ENCODE assay signal across 8 mouse cellular contexts in genomic region chr16:7279544-7279943, GRCm38 (mm10).
A peak's percentile ranks its signal among the peaks of the same experiment; 100 is the strongest.
DNase-seq lines count a peak whose midpoint lies in the region.

No protein-coding gene starts in this region.

- intact Hi-C loops in heart, postnatal 25 days (cut with DNase I), result no loop called here

- DNase-seq in gastrocnemius, adult 18-20 months (ENCODE audit: low spot score), result peak; percentile 18
- DNase-seq in gastrocnemius, postnatal 25 days, result no peak
- peak; percentile 51 for DNase-seq in right cerebral cortex, adult 18-20 months
- no peak for DNase-seq in right cerebral cortex, postnatal 25 days
- peak; percentile 10 for DNase-seq in heart, postnatal 25 days (ENCODE audit: low spot score)
- DNase-seq in skeletal muscle tissue, adult 2 months (ENCODE audit: low read depth, low spot score), result peak; percentile 25
- no peak for DNase-seq in adrenal gland, adult 18-20 months (ENCODE audit: low spot score in 2 of 2)
- no peak for DNase-seq in ovary, adult 18-20 months (ENCODE audit: low spot score)

Comparison
In these comparisons a context has a peak if more than half of its experiments do, and no peak if none do; other contexts are left out.
1. DNase-seq: peak in gastrocnemius, adult 18-20 months (single experiment), right cerebral cortex, adult 18-20 months (single experiment), heart, postnatal 25 days (single experiment) and skeletal muscle tissue, adult 2 months (single experiment); none in gastrocnemius, postnatal 25 days (single experiment), right cerebral cortex, postnatal 25 days (single experiment), adrenal gland, adult 18-20 months (0 of 2) and ovary, adult 18-20 months (single experiment).